Mouse (Mus musculus) layer of hippocampus, adult 2 months (tissue): ENCODE results near the gene Rnf168. TPM values are rescaled to one million over a fixed set of nuclear protein-coding genes. Genes with fewer than 3 reads are reported as not detected.
"Not testable (repeated sequence)": the region's sequence is repeated elsewhere in the genome, so short reads cannot be mapped to it uniquely, and the experiment has no call there.

Experiments
- DNase-seq, 2 experiments: peaks; one replicate each; pipeline ENCODE4 v3.0.0; 2022; ENCODE audit warnings: low spot score in 2 of 2
- H3K27ac ChIP-seq: fragments of 200-600 bp; 2 replicates; pipeline ENCODE4 v1.8.1; 2022
- H3K4me3 ChIP-seq: fragments of 200-600 bp; 2 replicates; pipeline ENCODE4 v1.8.1; 2022; ENCODE audit warnings: mild to moderate bottlenecking
- CTCF ChIP-seq: fragments of 200-600 bp; conservative IDR thresholded peaks from 2 replicates; pipeline ENCODE4 v1.8.1; 2022; ENCODE audit warnings: antibody characterized with exemption, mild to moderate bottlenecking, moderate library complexity
- total RNA-seq, 2 experiments: library from RNA; stranded (reverse); gene quantifications; 2 replicates each; pipeline ENCODE4 v1.2.3; 2021

Rnf168 gene
- total RNA-seq, 2 experiments from 2014 or later: 26.5 to 27.1 TPM

GRCm38 (mm10) chr16:32278396-32278795, 1.1 kb downstream of the Rnf168 start:
- no peak for TF ChIP-seq CTCF
- Histone ChIP-seq H3K4me3 (peak overlapping the region; percentile 80), H3K27ac (peak overlapping the region; percentile 94)
- DNase-seq: no peak

- no peak overlapping the region for H3K27ac ChIP-seq
- TF ChIP-seq CTCF: no peak
- no peak overlapping the region for H3K4me3 ChIP-seq
- no peak for DNase-seq
Measured at GRCm38 (mm10) chr16:32280211-32280610, 3.0 kb downstream of the Rnf168 start.

- Histone ChIP-seq H3K4me3 (no peak overlapping the region), H3K27ac (no peak overlapping the region)
- TF ChIP-seq CTCF: peak; percentile 55
- no peak for DNase-seq
Measured at GRCm38 (mm10) chr16:32282608-32283007, 5.3 kb downstream of the Rnf168 start.

GRCm38 (mm10) chr16:32291821-32292220, 14.6 kb downstream of the Rnf168 start:
- no peak for TF ChIP-seq CTCF
- no peak for DNase-seq
- Histone ChIP-seq H3K27ac (no peak overlapping the region), H3K4me3 (no peak overlapping the region)

GRCm38 (mm10) chr16:32299617-32300016, 22.4 kb downstream of the Rnf168 start:
- not testable (repeated sequence) for H3K4me3 ChIP-seq, H3K27ac ChIP-seq, DNase-seq
- TF ChIP-seq CTCF: peak; percentile 33

GRCm38 (mm10) chr16:32303046-32303445, 25.8 kb downstream of the Rnf168 start:
- DNase-seq: no peak
- H3K27ac ChIP-seq: no peak overlapping the region
- H3K4me3 ChIP-seq: no peak overlapping the region
- no peak for TF ChIP-seq CTCF

- Histone ChIP-seq H3K27ac (no peak overlapping the region), H3K4me3 (no peak overlapping the region)
- TF ChIP-seq CTCF: no peak
- no peak for DNase-seq
Measured at GRCm38 (mm10) chr16:32303886-32304285, 26.6 kb downstream of the Rnf168 start.

GRCm38 (mm10) chr16:32311970-32312369, 34.7 kb downstream of the Rnf168 start:
- Histone ChIP-seq H3K27ac (no peak overlapping the region), H3K4me3 (no peak overlapping the region)
- DNase-seq: no peak
- TF ChIP-seq CTCF: no peak

- TF ChIP-seq CTCF: no peak
- no peak overlapping the region for H3K27ac ChIP-seq
- no peak for DNase-seq
- H3K4me3 ChIP-seq: no peak overlapping the region
Measured at GRCm38 (mm10) chr16:32312386-32312785, 35.1 kb downstream of the Rnf168 start.

GRCm38 (mm10) chr16:32312859-32313258, 35.6 kb downstream of the Rnf168 start:
- no peak for DNase-seq
- TF ChIP-seq CTCF: no peak

GRCm38 (mm10) chr16:32316601-32317000, 39.3 kb downstream of the Rnf168 start:
- no peak overlapping the region for H3K4me3 ChIP-seq
- DNase-seq: no peak
- TF ChIP-seq CTCF: no peak
- no peak overlapping the region for H3K27ac ChIP-seq

More at GRCm38 (mm10) chr16:32312859-32313258, 35.6 kb downstream of the Rnf168 start:
- Histone ChIP-seq H3K4me3 (no peak overlapping the region), H3K27ac (no peak overlapping the region)

GRCm38 (mm10) chr16:32323953-32324352, 46.7 kb downstream of the Rnf168 start:
- TF ChIP-seq CTCF: no peak
- no peak overlapping the region for H3K4me3 ChIP-seq
- no peak overlapping the region for H3K27ac ChIP-seq
- DNase-seq: no peak

GRCm38 (mm10) chr16:32330876-32331670, 53.8 kb downstream of the Rnf168 start:
- TF ChIP-seq CTCF: no peak
- H3K27ac ChIP-seq: peak overlapping the region; percentile 96
- DNase-seq: no peak
- H3K4me3 ChIP-seq: peak overlapping the region; percentile 99

- TF ChIP-seq CTCF: no peak
- peak within 1 kb of the TSS; percentile 96 for H3K27ac ChIP-seq
- DNase-seq: peak; percentile 96 to 98
- peak within 1 kb of the TSS; percentile 99 for H3K4me3 ChIP-seq
Measured at GRCm38 (mm10) chr16:32332040-32332555, 54.8 kb downstream of the Rnf168 start, which contains the start of gene Ubxn7. Gene Ubxn7, plus strand, starts transcription at chr16:32332257.
